Mouse (Mus musculus) forebrain, postnatal 0 days (tissue): Measurements from ENCODE around the gene Ifitm1. TPM values are rescaled to one million over a fixed set of nuclear protein-coding genes. Genes with fewer than 3 reads are reported as not detected.
A peak's percentile ranks its signal among the peaks of the same experiment; 100 is the strongest.

Experiments
- ATAC-seq: fragments of 200-750 bp; cut with Nextera tagmentation; 2 replicates; pipeline ENCODE4 v1.8.0; 2017; ENCODE audit warnings: mild to moderate bottlenecking, moderate library complexity
- DNase-seq: peaks from one replicate; pipeline ENCODE4 v3.0.0-alpha.2; 2015
- H3K27ac ChIP-seq: fragments of 300-500 bp; sonication (generic); 2 replicates; pipeline ENCODE4 v1.5.1; 2014; ENCODE audit warnings: low read depth, mild to moderate bottlenecking, antibody characterized with exemption, low read length, moderate library complexity, mixed read lengths
- H3K27me3 ChIP-seq: fragments of 300-500 bp; sonication (generic); 2 replicates; pipeline ENCODE4 v1.6.1; 2014; ENCODE audit warnings: mild to moderate bottlenecking, low read length, mixed read lengths; ENCODE audit not compliant: insufficient read depth
- H3K36me3 ChIP-seq: fragments of 300-500 bp; sonication (generic); 2 replicates; pipeline ENCODE4 v1.6.1; 2014; ENCODE audit warnings: mild to moderate bottlenecking, moderate library complexity; ENCODE audit not compliant: insufficient read depth
- H3K4me1 ChIP-seq: fragments of 300-500 bp; sonication (generic); 2 replicates; pipeline ENCODE4 v1.6.1; 2014; ENCODE audit warnings: antibody characterized with exemption; ENCODE audit not compliant: insufficient read depth
- H3K4me2 ChIP-seq: fragments of 300-500 bp; sonication (generic); 2 replicates; pipeline ENCODE4 v1.6.1; 2014; ENCODE audit warnings: low read depth, mild to moderate bottlenecking, moderate library complexity
- H3K4me3 ChIP-seq: fragments of 300-500 bp; sonication (generic); 2 replicates; pipeline ENCODE4 v1.5.1; 2014; ENCODE audit warnings: low read depth, low read length, mixed read lengths
- H3K9ac ChIP-seq: fragments of 300-500 bp; sonication (generic); 2 replicates; pipeline ENCODE4 v1.6.1; 2014; ENCODE audit warnings: mild to moderate bottlenecking
- H3K9me3 ChIP-seq: fragments of 300-500 bp; sonication (generic); 2 replicates; pipeline ENCODE4 v1.6.1; 2016; ENCODE audit warnings: low read length
- CTCF ChIP-seq: sonication (generic); IDR thresholded peaks from 2 replicates; pipeline ENCODE4 v1.5.1; 2016; ENCODE audit warnings: antibody characterized with exemption, control low read depth, low read depth
- WGBS: fragments of 180-500 bp; shearing (Covaris S2); extraction: QIAGEN DNeasy Blood & Tissue Kit; methylation state at CpG from one replicate; pipeline ENCODE4 v1.1.7; 2014; 5-methylcytosine and 5-hydroxymethylcytosine counted together
- polyA plus RNA-seq: library from polyadenylated mRNA; unstranded; fragments of >200 nt; fragmentation: Nextera tagmentation; extraction: Ambion mirVana; gene quantifications from 2 replicates; pipeline ENCODE4 v1.2.1, GENCODE M21; 2015
- total RNA-seq: library from RNA; depleted of rRNA; stranded (reverse); fragments of >200 nt; gene quantifications from 2 replicates; pipeline ENCODE4 v1.2.3, GENCODE M21; 2014

Ifitm1 gene
- total and polyA plus RNA-seq, 2 experiments from 2014 or later = 12.7 to 14.5 TPM

GRCm38 (mm10) chr7:140927181-140927580 lies 39.8 kb upstream of the Ifitm1 start:
- Histone ChIP-seq H3K27me3 (peaks cover 21% of the 10 kb centered on the region), H3K9ac (no peak overlapping the region), H3K4me2 (no peak overlapping the region), H3K36me3 (no peaks in the 10 kb centered on the region), H3K27ac (no peak overlapping the region), H3K4me1 (no peaks in the 10 kb centered on the region), H3K4me3 (no peak overlapping the region), H3K9me3 (no peaks in the 10 kb centered on the region)
- TF ChIP-seq CTCF = no peak
- DNase-seq = no peak
- WGBS = 91% methylated on average over 6 of the region's 6 CpGs
- no peak for ATAC-seq

GRCm38 (mm10) chr7:140938436-140938835 lies 28.6 kb upstream of the Ifitm1 start:
- DNase-seq = no peak
- Histone ChIP-seq H3K4me3 (no peak overlapping the region), H3K27ac (no peak overlapping the region), H3K4me2 (no peak overlapping the region), H3K9ac (no peak overlapping the region), H3K4me1 (no peaks in the 10 kb centered on the region; the same call in 1 of the 2 replicates), H3K27me3 (no peaks in the 10 kb centered on the region), H3K36me3 (no peaks in the 10 kb centered on the region), H3K9me3 (no peaks in the 10 kb centered on the region)
- 45% methylated on average over 3 of the region's 3 CpGs for WGBS
- peak; percentile 23; the same call in 1 of the 2 replicates for TF ChIP-seq CTCF
- no peak for ATAC-seq

GRCm38 (mm10) chr7:140938896-140939295 lies 28.1 kb upstream of the Ifitm1 start:
- 26% methylated on average over 2 of the region's 2 CpGs for WGBS
- TF ChIP-seq CTCF = no peak
- H3K27ac ChIP-seq = no peak overlapping the region

GRCm38 (mm10) chr7:140939669-140940171 lies 27.3 kb upstream of the Ifitm1 start:
- H3K4me2 ChIP-seq = no peak overlapping the region
- no peaks in the 10 kb centered on the region for H3K36me3 ChIP-seq
- WGBS = 15% methylated on average over 6 of the region's 8 CpGs
- no peaks in the 10 kb centered on the region; the same call in 1 of the 2 replicates for H3K4me1 ChIP-seq
- no peak for TF ChIP-seq CTCF
- H3K27me3 ChIP-seq = no peaks in the 10 kb centered on the region
- H3K4me3 ChIP-seq = no peak overlapping the region
- no peak overlapping the region for H3K27ac ChIP-seq
- H3K9me3 ChIP-seq = no peaks in the 10 kb centered on the region
- no peak for DNase-seq
- H3K9ac ChIP-seq = no peak overlapping the region
- no peak for ATAC-seq

More at GRCm38 (mm10) chr7:140938896-140939295, 28.1 kb upstream of the Ifitm1 start:
- no peaks in the 10 kb centered on the region for H3K9me3 ChIP-seq
- no peaks in the 10 kb centered on the region for H3K36me3 ChIP-seq
- no peak overlapping the region for H3K4me2 ChIP-seq
- H3K4me1 ChIP-seq = no peaks in the 10 kb centered on the region; the same call in 1 of the 2 replicates
- no peaks in the 10 kb centered on the region for H3K27me3 ChIP-seq
- DNase-seq (no peak), ATAC-seq (no peak)
- H3K9ac ChIP-seq = no peak overlapping the region
- no peak overlapping the region for H3K4me3 ChIP-seq

GRCm38 (mm10) chr7:140941222-140942051 lies 25.6 kb upstream of the Ifitm1 start, which contains the start of gene Pgghg:
TSS of gene Pgghg (plus strand) at chr7:140941391.
- H3K27ac ChIP-seq = 0 out of 2 replicates have a peak within 1 kb of the TSS, but pooled peaks have one; percentile 30

GRCm38 (mm10) chr7:140942341-140942740 lies 24.7 kb upstream of the Ifitm1 start:
- WGBS = 64% methylated on average over 9 of the region's 9 CpGs
- DNase-seq (no peak), ATAC-seq (no peak)
- Histone ChIP-seq H3K4me3 (peak overlapping the region; percentile 46; the same call in 1 of the 2 replicates), H3K9ac (peak overlapping the region; percentile 51), H3K4me1 (no peaks in the 10 kb centered on the region; the same call in 1 of the 2 replicates), H3K27ac (no peak overlapping the region), H3K36me3 (no peaks in the 10 kb centered on the region), H3K9me3 (no peaks in the 10 kb centered on the region), H3K4me2 (peak overlapping the region; percentile 60), H3K27me3 (no peaks in the 10 kb centered on the region)
- TF ChIP-seq CTCF = no peak

More at GRCm38 (mm10) chr7:140941222-140942051, 25.6 kb upstream of the Ifitm1 start, which contains the start of gene Pgghg:
- TF ChIP-seq CTCF = peak; percentile 87
- peak within 1 kb of the TSS; percentile 60 for H3K4me2 ChIP-seq
- H3K27me3 ChIP-seq = no peaks in the 10 kb centered on the region
- H3K36me3 ChIP-seq = no peaks in the 10 kb centered on the region
- ATAC-seq = peak; percentile 96
- H3K4me1 ChIP-seq = no peaks in the 10 kb centered on the region; the same call in 1 of the 2 replicates
- 3% methylated on average over 33 of the region's 33 CpGs for WGBS
- H3K4me3 ChIP-seq = peak within 1 kb of the TSS; percentile 46
- no peaks in the 10 kb centered on the region for H3K9me3 ChIP-seq
- peak within 1 kb of the TSS; percentile 51 for H3K9ac ChIP-seq
- DNase-seq = peak; percentile 82

GRCm38 (mm10) chr7:140942811-140943210 lies 24.2 kb upstream of the Ifitm1 start:
- no peak for TF ChIP-seq CTCF
- DNase-seq (no peak), ATAC-seq (no peak)
- no peaks in the 10 kb centered on the region for H3K27me3 ChIP-seq
- no peak overlapping the region for H3K9ac ChIP-seq
- H3K4me3 ChIP-seq = no peak overlapping the region
- H3K4me2 ChIP-seq = no peak overlapping the region
- WGBS = 92% methylated on average over 10 of the region's 10 CpGs
- no peaks in the 10 kb centered on the region; the same call in 1 of the 2 replicates for H3K4me1 ChIP-seq
- no peaks in the 10 kb centered on the region for H3K36me3 ChIP-seq
- no peak overlapping the region for H3K27ac ChIP-seq
- H3K9me3 ChIP-seq = no peaks in the 10 kb centered on the region
